In genomic region chr11:76040106-76040505, GRCm38 (mm10) we compare ENCODE assay signal across 18 mouse cellular contexts. TPM values are rescaled to one million over a fixed set of nuclear protein-coding genes. Genes with fewer than 3 reads are reported as not detected.
DNase-seq lines count a peak whose midpoint lies in the region; TF ChIP-seq lines count a peak whose summit lies in the region.
"Had no signal": no experiment of that assay in that cellular context is flagged by ENCODE, and none has a peak within 500 bp of the region (broad histone marks: within the 10 kb centered on the region; RNA-seq: fewer than 3 reads in every experiment).

No protein-coding gene starts in this region.

- DNase-seq in gastrocnemius, adult 2 months = no peak
- no peak for DNase-seq in gastrocnemius, postnatal 36 days
- DNase-seq in thymus, postnatal 25 days = peak; percentile 11
- no peak for DNase-seq in thymus, postnatal 10 days (ENCODE audit: low spot score in 2 of 2)
- DNase-seq in CD8-positive naive resting alpha-beta T cell, adult 2 months (ENCODE audit: low read depth in 2 of 2, low spot score in 2 of 2) = peak; percentile 14 to 23
- DNase-seq in liver = no peak
- no peak for DNase-seq in embryo, embryonic 10.5 days (ENCODE audit: low spot score)
- DNase-seq: adrenal gland, postnatal 14 days; gastrocnemius, postnatal 14 days; heart, postnatal 10 days; heart, postnatal 4 days had no signal

- no peak for TF ChIP-seq CTCF in gastrocnemius, adult 2 months (IDR thresholded peaks at IDR 0.05)

- H3K4me3 ChIP-seq in gastrocnemius, adult 2 months = no peak overlapping the region
- H3K4me3 ChIP-seq: embryonic facial prominence, embryonic 12.5 days; forebrain, embryonic 12.5 days; hindbrain, embryonic 12.5 days had no signal

- intact Hi-C loops in gastrocnemius, adult 2 months (cut with DNase I) = loop anchor here (5.0 kb wide), 1 partner anchor 42 kb away; no protein-coding TSS in a partner anchor
- intact Hi-C loops in gastrocnemius, postnatal 36 days (cut with DNase I) = no loop called here

- H3K27ac ChIP-seq in gastrocnemius, adult 2 months = peak overlapping the region; percentile 87; the same call in 1 of the 2 replicates
- H3K27ac ChIP-seq: embryonic facial prominence, embryonic 12.5 days; forebrain, embryonic 12.5 days; hindbrain, embryonic 12.5 days had no signal

RNA-seq across cellular contexts. Expression of gene Rflnb, which starts 12.5 kb away (rescaled TPM):
- 10 to 100 TPM; 13.2 to 21.8 TPM for total RNA-seq in gastrocnemius, adult 2 months (2021)
- 10 to 100 TPM; 16.2 to 23.1 TPM for total RNA-seq in gastrocnemius, postnatal 36 days (2021)

RNA-seq across cellular contexts. Expression of gene 1700016K19Rik, which starts 40.4 kb away (rescaled TPM):
- total RNA-seq in gastrocnemius, adult 2 months (2021) = not detected
- not detected for total RNA-seq in gastrocnemius, postnatal 36 days (2021)
- total RNA-seq: adrenal gland, adult 18-20 months; adrenal gland, postnatal 14 days; common myeloid progenitor, adult 5-6 weeks; gastrocnemius, postnatal 14 days; granulocyte monocyte progenitor cell, adult 5-6 weeks; heart, postnatal 10 days; heart, postnatal 4 days; MEL had no signal

Comparison
In these comparisons a context has a peak if more than half of its experiments do, and no peak if none do; other contexts are left out.
1. DNase-seq: peak in thymus, postnatal 25 days (single experiment) and CD8-positive naive resting alpha-beta T cell, adult 2 months (2 of 2); none in gastrocnemius, adult 2 months (single experiment), gastrocnemius, postnatal 36 days (0 of 2), thymus, postnatal 10 days (0 of 2), liver (single experiment) and embryo, embryonic 10.5 days (single experiment).